Mouse (Mus musculus) macrophage (primary cell): Measurements from ENCODE around the gene Grid1. TPM values are rescaled to one million over a fixed set of nuclear protein-coding genes. Genes with fewer than 3 reads are reported as not detected.

Experiments
- H3K27ac ChIP-seq: fragments of 350-480 bp; formaldehyde crosslinking; 2 replicates; pipeline ENCODE4 v1.9.0; 2021
- H3K36me3 ChIP-seq: fragments of 350-480 bp; formaldehyde crosslinking; 2 replicates; pipeline ENCODE4 v1.9.0; 2021; ENCODE audit errors: inconsistent target
- H3K4me3 ChIP-seq: fragments of 350-480 bp; formaldehyde crosslinking; 2 replicates; pipeline ENCODE4 v1.9.0; 2021; ENCODE audit errors: inconsistent target
- H3K79me2 ChIP-seq: fragments of 350-480 bp; formaldehyde crosslinking; 2 replicates; pipeline ENCODE4 v1.9.0; 2021; ENCODE audit errors: inconsistent target
- WGBS: methylation state at CpG from one replicate; pipeline ENCODE4 v1.1.7; 2026; ENCODE audit warnings: inconsistent platforms; ENCODE audit not compliant: missing documents; 5-methylcytosine and 5-hydroxymethylcytosine counted together
- polyA plus RNA-seq: library from polyadenylated mRNA; stranded (reverse); fragments of 250-400 nt; gene quantifications from 3 replicates; pipeline ENCODE4 v1.2.4, GENCODE M21; 2018; ENCODE audit warnings: inconsistent platforms

Grid1 gene
- polyA plus RNA-seq, 1 experiment from 2014 or later: not detected

DNA sequence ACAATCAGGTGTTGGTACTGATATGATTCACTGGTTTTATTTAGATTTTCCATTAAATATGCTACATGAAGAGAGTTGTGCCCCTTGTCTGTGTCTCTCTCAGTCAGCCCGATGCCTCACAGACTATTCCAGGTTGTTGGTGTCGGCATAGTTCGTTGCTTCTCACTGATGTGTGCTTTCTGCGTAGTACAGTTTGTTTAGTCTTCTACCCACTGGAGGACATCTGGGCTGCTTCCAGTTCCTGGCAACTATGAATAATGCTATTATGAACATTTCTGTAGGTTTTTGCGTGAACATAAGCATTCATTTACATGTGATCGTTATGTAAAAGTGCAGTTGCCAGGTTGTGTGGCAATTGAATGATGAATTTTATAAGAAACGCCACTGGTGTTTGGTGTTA, 633.8 kb downstream of the Grid1 start:
- H3K27ac ChIP-seq: no peak overlapping the region
- H3K36me3 ChIP-seq: no peaks in the 10 kb centered on the region
- H3K4me3 ChIP-seq: no peak overlapping the region
- H3K79me2 ChIP-seq: no peaks in the 10 kb centered on the region
- 87% methylated on average over 5 of the region's 7 CpGs for WGBS

DNA sequence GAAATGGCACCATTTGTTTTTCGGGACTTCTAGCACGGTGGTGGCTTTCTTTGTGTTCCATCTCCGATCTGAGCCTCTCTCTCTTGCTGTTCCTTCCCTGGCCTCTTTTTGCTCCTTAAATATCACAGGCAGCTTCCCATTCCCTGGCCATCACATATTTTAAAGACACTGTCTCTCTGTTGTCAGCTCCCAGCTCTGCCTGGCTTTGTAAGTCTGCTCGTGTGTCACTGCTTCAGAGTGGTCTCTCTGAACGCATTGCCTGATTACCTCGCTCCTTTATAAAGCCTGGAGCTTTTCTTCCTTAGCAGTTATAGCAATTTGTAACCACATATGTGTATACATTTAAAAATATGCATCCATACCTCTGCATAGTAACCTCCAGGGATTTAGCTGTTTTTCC, 648.3 kb downstream of the Grid1 start:
- 75% methylated on average over 6 of the region's 6 CpGs for WGBS

DNA sequence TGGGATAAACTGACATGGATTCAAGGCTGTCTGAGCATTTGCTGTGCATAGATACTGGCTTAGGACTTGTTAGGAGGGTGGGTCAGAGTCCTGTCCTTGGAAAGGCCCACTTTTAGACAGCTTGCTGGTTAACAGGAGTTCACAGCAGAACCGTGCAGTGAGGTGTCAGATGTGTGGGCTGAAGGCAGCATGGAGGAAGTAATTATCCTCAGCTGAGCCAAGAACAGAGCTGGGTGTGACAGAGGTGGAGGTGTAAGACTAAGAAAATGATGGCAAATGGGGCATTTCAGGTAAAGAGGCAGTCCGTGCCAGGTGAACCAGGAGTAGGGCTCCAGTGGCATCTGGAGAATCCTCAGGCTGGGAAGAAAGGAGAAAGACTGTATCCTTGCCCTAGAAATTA, 666.1 kb downstream of the Grid1 start:
- no peak overlapping the region for H3K27ac ChIP-seq
- H3K36me3 ChIP-seq: no peaks in the 10 kb centered on the region
- H3K79me2 ChIP-seq: no peaks in the 10 kb centered on the region
- 63% methylated on average over 2 of the region's 2 CpGs for WGBS
- H3K4me3 ChIP-seq: no peak overlapping the region

More for the DNA sequence above, 648.3 kb downstream of the Grid1 start:
- Histone ChIP-seq H3K27ac (no peak overlapping the region), H3K4me3 (no peak overlapping the region), H3K79me2 (no peaks in the 10 kb centered on the region), H3K36me3 (no peaks in the 10 kb centered on the region)

DNA sequence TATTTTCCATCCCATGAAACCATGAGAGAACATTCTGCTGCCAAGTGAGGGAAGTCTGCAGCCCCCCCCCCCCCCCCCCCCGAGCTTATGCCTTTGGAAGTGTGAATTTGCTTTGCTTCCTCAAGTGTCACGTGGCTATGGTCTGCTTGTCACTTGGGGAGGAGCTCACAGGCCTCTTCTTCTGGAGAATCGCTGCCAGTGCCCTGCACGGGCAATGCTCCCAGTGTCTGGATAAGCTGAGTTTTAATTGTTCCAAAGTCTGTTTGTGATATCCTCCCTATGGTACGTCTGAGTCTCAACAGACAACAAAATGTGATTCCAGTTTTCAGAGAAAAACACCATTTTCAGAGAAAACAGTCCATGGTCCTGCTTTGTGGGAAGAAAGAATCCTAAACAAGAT, 682.4 kb downstream of the Grid1 start:
- H3K36me3 ChIP-seq: no peaks in the 10 kb centered on the region
- no peak overlapping the region for H3K4me3 ChIP-seq
- H3K79me2 ChIP-seq: no peaks in the 10 kb centered on the region
- WGBS: 67% methylated on average over 4 of the region's 5 CpGs
- H3K27ac ChIP-seq: no peak overlapping the region

DNA sequence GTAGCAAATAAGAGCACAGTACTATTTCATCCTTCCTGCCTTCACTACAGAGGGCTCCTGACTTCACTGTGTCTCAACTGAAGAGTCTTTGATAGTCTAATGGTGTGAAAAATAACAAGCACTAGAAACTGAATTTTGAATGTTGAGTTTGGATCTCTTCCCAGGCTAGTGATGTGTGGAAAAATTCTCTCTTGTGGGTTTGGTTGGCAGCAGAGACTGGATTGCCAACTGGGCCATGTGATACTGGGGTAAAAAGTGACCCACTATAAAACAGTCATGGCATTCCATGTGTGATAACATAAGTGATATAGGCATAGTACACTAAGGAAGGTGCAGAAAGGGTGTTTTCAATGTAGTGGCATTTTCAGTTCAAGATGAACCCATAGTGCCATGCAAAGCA, 699.5 kb downstream of the Grid1 start:
- Histone ChIP-seq H3K79me2 (no peaks in the 10 kb centered on the region), H3K4me3 (no peak overlapping the region), H3K27ac (no peak overlapping the region), H3K36me3 (no peaks in the 10 kb centered on the region)

DNA sequence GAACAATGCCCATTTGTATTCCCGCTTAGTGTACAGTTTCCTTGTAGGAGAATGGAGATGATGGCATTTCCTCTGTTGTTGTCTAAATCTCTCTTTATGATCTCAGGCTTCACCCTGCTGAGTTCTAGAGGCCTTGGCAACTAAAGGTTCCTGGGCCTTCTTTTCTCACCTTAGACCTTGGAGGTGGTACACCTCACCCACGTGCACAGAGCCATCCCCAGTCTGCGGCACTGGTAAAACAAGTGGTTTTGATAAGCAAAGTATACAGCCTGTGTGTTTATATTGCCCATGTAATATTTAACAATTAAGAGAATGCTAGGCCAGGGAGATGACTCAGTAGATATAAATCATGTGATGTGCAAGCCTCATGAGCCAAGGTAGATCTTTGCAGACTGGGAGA, 718.9 kb downstream of the Grid1 start:
- no peaks in the 10 kb centered on the region for H3K79me2 ChIP-seq
- no peak overlapping the region for H3K27ac ChIP-seq
- WGBS: 90% methylated on average over 3 of the region's 3 CpGs
- H3K36me3 ChIP-seq: no peaks in the 10 kb centered on the region
- no peak overlapping the region for H3K4me3 ChIP-seq

DNA sequence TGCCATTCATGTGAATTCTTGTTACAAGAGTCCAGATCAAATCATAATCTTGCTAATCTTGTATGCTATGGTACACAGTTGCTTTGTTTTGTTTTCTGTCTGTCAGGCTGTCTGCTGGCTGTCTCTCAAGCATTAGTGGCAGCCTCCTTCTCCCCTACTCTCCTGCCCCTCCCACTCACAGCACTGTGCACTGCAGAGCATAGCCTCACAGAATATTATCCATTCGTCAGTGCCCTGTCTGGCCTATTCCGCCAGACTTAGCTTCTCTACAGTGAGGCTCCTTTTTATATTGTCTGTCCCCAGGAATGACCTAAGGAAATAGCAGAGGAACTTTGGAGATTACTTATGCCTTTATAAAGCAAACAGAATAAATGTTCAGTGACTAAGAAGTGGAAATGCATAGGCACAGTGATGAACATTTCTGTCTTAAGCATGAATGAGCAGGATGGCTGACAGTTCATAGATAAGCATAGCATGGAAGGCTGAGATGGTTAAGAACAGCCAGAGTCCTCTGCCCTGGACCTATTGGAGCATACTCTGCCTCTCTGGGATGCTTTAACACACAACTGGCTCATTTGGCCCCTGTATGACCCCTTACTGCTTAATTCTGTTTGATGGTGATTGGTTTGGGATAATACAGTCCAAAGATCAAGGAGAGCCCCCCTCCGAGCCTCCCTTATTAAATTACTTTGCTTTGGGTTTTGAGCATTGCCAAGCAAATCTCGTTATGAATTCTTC, 721.5 kb downstream of the Grid1 start:
- Histone ChIP-seq H3K4me3 (no peak overlapping the region), H3K27ac (no peak overlapping the region), H3K79me2 (no peaks in the 10 kb centered on the region), H3K36me3 (no peaks in the 10 kb centered on the region)
- 75% methylated on average over 4 of the region's 4 CpGs for WGBS

DNA sequence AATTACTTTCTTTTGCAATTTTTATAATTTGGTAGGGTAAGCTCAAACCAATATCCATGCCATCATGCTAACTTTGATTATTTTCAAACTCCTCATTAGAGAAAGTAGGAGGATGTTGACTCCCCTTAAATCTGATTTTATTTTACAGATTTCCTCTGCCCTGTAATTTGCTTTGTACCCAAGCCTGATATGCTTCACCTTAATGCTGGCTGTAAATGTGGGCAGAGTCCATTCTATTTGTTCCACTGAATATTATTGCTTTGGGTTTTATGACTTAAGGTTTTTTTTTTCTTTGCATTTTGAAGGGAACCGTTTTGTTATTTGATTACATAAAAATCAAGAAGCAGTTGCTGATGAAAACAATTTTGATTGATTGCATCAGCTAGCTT, 722.1 kb downstream of the Grid1 start:
- Histone ChIP-seq H3K79me2 (no peaks in the 10 kb centered on the region), H3K36me3 (no peaks in the 10 kb centered on the region), H3K4me3 (no peak overlapping the region), H3K27ac (no peak overlapping the region)
- WGBS: 55% methylated on average over 1 of the region's 1 CpGs

DNA sequence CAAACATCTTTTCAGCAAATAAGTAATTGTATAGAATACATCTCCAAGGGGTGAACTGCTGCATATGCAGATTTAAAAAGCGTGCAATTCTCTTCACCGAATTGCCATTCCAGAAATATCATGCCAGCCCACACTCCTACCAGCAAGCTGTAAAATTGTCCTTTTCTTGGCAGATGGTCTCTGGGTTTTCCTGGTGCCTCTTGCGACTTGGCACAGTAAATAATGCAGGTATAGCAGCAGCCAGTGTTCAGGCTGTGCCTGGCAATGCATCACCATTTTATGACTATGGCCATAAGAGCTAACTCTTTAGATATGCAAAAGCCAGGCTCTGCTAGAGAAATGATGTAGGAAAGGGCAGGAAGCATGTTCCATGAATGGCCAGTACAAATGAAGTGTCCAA, 734.4 kb downstream of the Grid1 start:
- 87% methylated on average over 3 of the region's 3 CpGs for WGBS
- Histone ChIP-seq H3K36me3 (no peaks in the 10 kb centered on the region), H3K4me3 (no peak overlapping the region), H3K27ac (no peak overlapping the region), H3K79me2 (no peaks in the 10 kb centered on the region)

DNA sequence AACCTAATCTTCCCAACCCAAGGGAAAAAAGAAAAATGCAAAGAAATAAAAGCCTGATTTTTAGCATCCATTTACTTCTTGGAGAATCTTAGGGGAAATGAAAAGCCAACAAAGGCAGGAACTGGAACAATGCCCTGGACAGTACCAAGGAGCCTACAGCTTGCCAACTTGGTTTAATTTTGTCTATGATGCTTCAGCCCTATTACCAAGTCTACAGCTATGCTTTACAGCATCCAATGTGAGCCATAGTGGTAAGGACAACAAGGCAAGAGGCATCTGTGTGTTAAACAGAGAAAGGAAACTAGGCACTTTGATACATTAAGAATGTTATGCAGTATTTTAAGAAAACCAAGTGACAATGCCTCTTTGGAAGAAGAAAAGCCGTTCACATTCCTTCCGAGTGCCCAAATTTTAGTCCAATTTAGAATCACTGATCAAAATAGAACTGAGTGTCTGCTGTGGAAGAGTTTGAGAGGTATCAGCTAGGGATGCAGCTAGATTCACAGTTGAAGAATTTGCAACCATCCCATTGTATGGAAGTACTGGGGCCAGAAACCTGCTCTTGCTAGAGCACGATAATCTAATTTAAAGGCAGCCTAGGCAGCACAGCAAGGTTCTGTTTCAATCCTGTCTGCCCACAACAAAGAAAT, 741.5 kb downstream of the Grid1 start:
- H3K36me3 ChIP-seq: no peaks in the 10 kb centered on the region
- no peak overlapping the region for H3K4me3 ChIP-seq
- WGBS: 90% methylated on average over 3 of the region's 3 CpGs
- H3K27ac ChIP-seq: no peak overlapping the region
- no peaks in the 10 kb centered on the region for H3K79me2 ChIP-seq

DNA sequence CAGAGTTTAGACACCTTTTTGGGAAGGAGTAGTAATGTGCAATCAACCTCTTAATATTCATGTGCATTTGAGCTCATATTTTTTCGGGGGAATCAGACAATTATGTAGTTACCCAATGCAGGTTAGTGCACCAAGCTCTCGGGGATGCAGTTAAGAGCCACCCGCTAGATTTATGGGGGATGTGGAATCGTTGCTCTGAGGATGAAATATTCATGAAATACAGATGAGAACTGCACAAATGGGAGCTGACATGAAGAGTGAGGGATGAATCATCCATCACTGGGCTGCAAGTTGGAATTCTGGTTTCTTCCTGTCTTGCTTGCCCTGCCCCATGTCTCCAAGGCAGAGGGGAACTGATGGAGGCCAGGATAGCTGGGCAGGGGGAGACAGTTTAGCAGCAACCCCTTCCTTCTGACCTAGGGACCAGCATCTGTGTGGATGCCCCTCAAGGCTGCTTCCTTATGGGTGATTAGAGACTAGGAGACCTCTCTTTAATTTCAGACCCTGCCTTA, 753.1 kb downstream of the Grid1 start:
- Histone ChIP-seq H3K79me2 (no peaks in the 10 kb centered on the region), H3K4me3 (no peak overlapping the region), H3K36me3 (no peaks in the 10 kb centered on the region), H3K27ac (no peak overlapping the region)
- 80% methylated on average over 4 of the region's 4 CpGs for WGBS

DNA sequence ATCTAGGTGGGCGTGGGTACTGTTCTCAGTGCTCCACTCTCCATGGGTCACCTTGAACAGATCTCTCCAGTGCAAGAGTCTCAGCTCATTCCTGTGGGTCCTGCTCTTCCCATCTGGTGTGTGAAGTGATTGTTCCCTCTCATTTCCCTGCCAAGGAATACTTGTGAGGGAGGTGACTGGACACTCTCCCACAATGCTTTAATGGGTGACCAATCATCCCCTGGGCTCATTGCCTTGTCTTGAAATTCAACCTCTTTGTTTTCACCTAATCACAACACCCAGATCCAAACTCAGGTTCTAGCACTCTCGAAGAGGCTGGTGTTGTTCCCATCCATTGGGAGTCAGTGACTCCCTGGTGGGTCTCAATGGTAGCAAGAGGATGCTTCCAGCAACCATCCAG, 754.6 kb downstream of the Grid1 start:
- Histone ChIP-seq H3K4me3 (no peak overlapping the region), H3K27ac (no peak overlapping the region), H3K36me3 (no peaks in the 10 kb centered on the region), H3K79me2 (no peaks in the 10 kb centered on the region)
- 78% methylated on average over 2 of the region's 2 CpGs for WGBS

DNA sequence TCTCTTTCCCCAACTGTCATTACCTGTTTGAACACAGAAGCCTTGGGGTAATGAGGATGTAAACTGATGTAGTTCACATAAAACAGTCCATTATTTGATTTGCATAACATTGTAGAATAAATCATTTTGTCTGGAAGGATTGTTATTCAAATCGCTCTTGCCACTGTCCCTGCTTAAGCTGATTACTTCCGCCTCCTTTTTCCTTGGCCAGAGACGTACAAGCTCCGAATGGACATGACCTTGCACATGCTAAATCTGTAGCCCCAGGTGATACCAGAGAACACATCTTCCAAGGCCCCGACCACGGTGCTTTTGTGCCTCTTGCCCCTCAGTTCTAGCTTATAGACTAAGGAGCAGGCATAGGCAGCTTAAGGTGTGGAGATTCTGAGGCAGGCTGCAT, 755.4 kb downstream of the Grid1 start:
- Histone ChIP-seq H3K27ac (no peak overlapping the region), H3K79me2 (no peaks in the 10 kb centered on the region), H3K36me3 (no peaks in the 10 kb centered on the region), H3K4me3 (no peak overlapping the region)
- 90% methylated on average over 6 of the region's 6 CpGs for WGBS

DNA sequence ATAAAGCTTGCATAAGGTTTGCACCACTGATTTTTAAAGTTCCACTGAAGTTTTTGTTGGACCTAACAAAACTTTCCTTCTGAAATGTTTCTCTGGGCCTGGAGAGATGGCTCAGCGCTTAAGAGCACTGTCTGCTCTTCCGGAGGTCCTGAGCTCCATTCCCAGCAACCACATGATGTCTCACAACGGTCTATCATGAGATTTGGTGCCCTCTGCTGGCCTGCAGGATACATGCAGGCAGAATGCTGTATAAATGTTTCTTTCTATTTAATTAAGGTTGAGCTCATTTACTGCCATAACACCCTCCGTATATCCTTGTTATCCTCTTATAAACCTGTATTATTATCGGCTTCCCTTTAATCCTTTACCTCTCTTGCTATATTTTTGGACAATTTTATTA, 805.8 kb downstream of the Grid1 start:
- H3K4me3 ChIP-seq: no peak overlapping the region
- no peaks in the 10 kb centered on the region for H3K36me3 ChIP-seq
- 87% methylated on average over 5 of the region's 5 CpGs for WGBS
- no peak overlapping the region for H3K27ac ChIP-seq
- H3K79me2 ChIP-seq: no peaks in the 10 kb centered on the region
